Mouse (Mus musculus): ENCODE data around the gene Nlrp9c. TPM values are rescaled to one million over a fixed set of nuclear protein-coding genes. Genes with fewer than 3 reads are reported as not detected.
"Not testable (repeated sequence)": the region's sequence is repeated elsewhere in the genome, so short reads cannot be mapped to it uniquely, and the experiment has no call there.

The Nlrp9c gene
- polyA plus RNA-seq (2015; fragmentation: Nextera tagmentation; extraction: Ambion mirVana) = not detected in 2 replicates

- H3K4me1 ChIP-seq; H3K4me2 ChIP-seq; H3K36me3 ChIP-seq; ATAC-seq (ENCODE audit: insufficient number of reproducible peaks, low FRiP score, low TSS enrichment, low read depth); H3K27ac ChIP-seq; H3K4me3 ChIP-seq; H3K9ac ChIP-seq; H3K9me3 ChIP-seq; H3K27me3 ChIP-seq: not testable (repeated sequence)
- WGBS = 67% methylated on average over 2 of the region's 2 CpGs
Measured at GRCm38 (mm10) chr7:26403600-26403999, at the start of gene Nlrp9c. Gene Nlrp9c (minus strand): TSS chr7:26403700.

- Histone ChIP-seq H3K36me3 (no peaks in the 10 kb centered on the region), H3K27ac (no peak within 1 kb of the TSS), H3K4me1 (no peaks in the 10 kb centered on the region), H3K4me2 (no peak within 1 kb of the TSS), H3K9ac (no peak within 1 kb of the TSS), H3K27me3 (no peaks in the 10 kb centered on the region), H3K4me3 (no peak within 1 kb of the TSS), H3K9me3 (0 out of 2 replicates have a peak, but pooled peaks cover 5% of the 10 kb centered on the region)
- no peak for ATAC-seq (ENCODE audit: insufficient number of reproducible peaks, low FRiP score, low TSS enrichment, low read depth)
- WGBS = 85% methylated on average over 5 of the region's 5 CpGs
Measured at GRCm38 (mm10) chr7:26434813-26435212, 31.3 kb upstream of the Nlrp9c start, which contains the start of gene Nlrp4a. Gene Nlrp4a (plus strand): TSS chr7:26435113.

GRCm38 (mm10) chr7:26391811-26392210 lies 11.7 kb downstream of the Nlrp9c start:
- H3K4me3 ChIP-seq; H3K4me2 ChIP-seq; H3K4me1 ChIP-seq; H3K9me3 ChIP-seq; H3K9ac ChIP-seq; H3K27me3 ChIP-seq; H3K36me3 ChIP-seq; H3K27ac ChIP-seq; ATAC-seq (ENCODE audit: insufficient number of reproducible peaks, low FRiP score, low TSS enrichment, low read depth): not testable (repeated sequence)
- 88% methylated on average over 6 of the region's 6 CpGs for WGBS

- H3K27me3 ChIP-seq; H3K9ac ChIP-seq; H3K4me2 ChIP-seq; H3K4me3 ChIP-seq; ATAC-seq (ENCODE audit: insufficient number of reproducible peaks, low FRiP score, low TSS enrichment, low read depth); H3K27ac ChIP-seq; H3K4me1 ChIP-seq; H3K36me3 ChIP-seq; H3K9me3 ChIP-seq: not testable (repeated sequence)
- WGBS = 71% methylated on average over 2 of the region's 2 CpGs
Measured at GRCm38 (mm10) chr7:26391137-26391536, 12.4 kb downstream of the Nlrp9c start.

- WGBS = 82% methylated on average over 5 of the region's 5 CpGs
- H3K36me3 ChIP-seq; H3K4me3 ChIP-seq; H3K4me2 ChIP-seq; H3K9ac ChIP-seq; H3K9me3 ChIP-seq; ATAC-seq (ENCODE audit: insufficient number of reproducible peaks, low FRiP score, low TSS enrichment, low read depth); H3K27ac ChIP-seq; H3K27me3 ChIP-seq; H3K4me1 ChIP-seq: not testable (repeated sequence)
Measured at GRCm38 (mm10) chr7:26386691-26387090, 16.8 kb downstream of the Nlrp9c start.

GRCm38 (mm10) chr7:26380807-26381206 lies 22.7 kb downstream of the Nlrp9c start:
- H3K4me2 ChIP-seq = no peak overlapping the region
- ATAC-seq (ENCODE audit: insufficient number of reproducible peaks, low FRiP score, low TSS enrichment, low read depth) = no peak
- no peak overlapping the region for H3K4me3 ChIP-seq
- no peaks in the 10 kb centered on the region for H3K4me1 ChIP-seq
- 0 out of 2 replicates have a peak, but pooled peaks cover under 1% of the 10 kb centered on the region for H3K9me3 ChIP-seq
- WGBS = 93% methylated on average over 1 of the region's 1 CpGs
- H3K9ac ChIP-seq = no peak overlapping the region
- H3K36me3 ChIP-seq = no peaks in the 10 kb centered on the region
- no peaks in the 10 kb centered on the region for H3K27me3 ChIP-seq
- no peak overlapping the region for H3K27ac ChIP-seq

- not testable (repeated sequence) for ATAC-seq (ENCODE audit: insufficient number of reproducible peaks, low FRiP score, low TSS enrichment, low read depth); H3K9ac ChIP-seq; H3K36me3 ChIP-seq; H3K9me3 ChIP-seq; H3K4me1 ChIP-seq; H3K27me3 ChIP-seq; H3K4me2 ChIP-seq; H3K4me3 ChIP-seq; H3K27ac ChIP-seq
- WGBS = 86% methylated on average over 5 of the region's 5 CpGs
Measured at GRCm38 (mm10) chr7:26373221-26373620, 30.3 kb downstream of the Nlrp9c start.

- not testable (repeated sequence) for H3K27ac ChIP-seq; H3K27me3 ChIP-seq; H3K9me3 ChIP-seq; ATAC-seq (ENCODE audit: insufficient number of reproducible peaks, low FRiP score, low TSS enrichment, low read depth); H3K9ac ChIP-seq; H3K4me3 ChIP-seq; H3K36me3 ChIP-seq; H3K4me1 ChIP-seq; H3K4me2 ChIP-seq
- WGBS = 87% methylated on average over 6 of the region's 6 CpGs
Measured at GRCm38 (mm10) chr7:26356719-26357118, 46.8 kb downstream of the Nlrp9c start.

GRCm38 (mm10) chr7:26352258-26352657 lies 51.2 kb downstream of the Nlrp9c start:
- H3K27me3 ChIP-seq; H3K4me2 ChIP-seq; H3K4me1 ChIP-seq; H3K36me3 ChIP-seq; H3K4me3 ChIP-seq; H3K27ac ChIP-seq; H3K9me3 ChIP-seq; H3K9ac ChIP-seq; ATAC-seq (ENCODE audit: insufficient number of reproducible peaks, low FRiP score, low TSS enrichment, low read depth): not testable (repeated sequence)
- WGBS = 73% methylated on average over 3 of the region's 3 CpGs

GRCm38 (mm10) chr7:26350177-26350576 lies 53.3 kb downstream of the Nlrp9c start:
- not testable (repeated sequence) for H3K36me3 ChIP-seq; ATAC-seq (ENCODE audit: insufficient number of reproducible peaks, low FRiP score, low TSS enrichment, low read depth); H3K27me3 ChIP-seq; H3K9ac ChIP-seq; H3K27ac ChIP-seq; H3K4me2 ChIP-seq; H3K9me3 ChIP-seq; H3K4me1 ChIP-seq; H3K4me3 ChIP-seq

- not testable (repeated sequence) for H3K36me3 ChIP-seq; H3K4me3 ChIP-seq; H3K4me1 ChIP-seq; H3K27me3 ChIP-seq; H3K9me3 ChIP-seq; ATAC-seq (ENCODE audit: insufficient number of reproducible peaks, low FRiP score, low TSS enrichment, low read depth); H3K27ac ChIP-seq; H3K9ac ChIP-seq; H3K4me2 ChIP-seq
- 68% methylated on average over 3 of the region's 3 CpGs for WGBS
Measured at GRCm38 (mm10) chr7:26320361-26320760, 83.1 kb downstream of the Nlrp9c start.

GRCm38 (mm10) chr7:26315809-26316208 lies 87.7 kb downstream of the Nlrp9c start:
- not testable (repeated sequence) for H3K4me3 ChIP-seq; H3K9ac ChIP-seq; H3K9me3 ChIP-seq; H3K4me2 ChIP-seq; H3K36me3 ChIP-seq; H3K4me1 ChIP-seq; H3K27ac ChIP-seq; ATAC-seq (ENCODE audit: insufficient number of reproducible peaks, low FRiP score, low TSS enrichment, low read depth); H3K27me3 ChIP-seq
- 89% methylated on average over 4 of the region's 4 CpGs for WGBS

GRCm38 (mm10) chr7:26315194-26315593 lies 88.3 kb downstream of the Nlrp9c start:
- H3K9me3 ChIP-seq; ATAC-seq (ENCODE audit: insufficient number of reproducible peaks, low FRiP score, low TSS enrichment, low read depth); H3K27me3 ChIP-seq; H3K4me2 ChIP-seq; H3K4me3 ChIP-seq; H3K36me3 ChIP-seq; H3K27ac ChIP-seq; H3K9ac ChIP-seq; H3K4me1 ChIP-seq: not testable (repeated sequence)
- WGBS = 82% methylated on average over 2 of the region's 2 CpGs

Data from limb, embryonic 15.5 days (tissue).